Mouse (Mus musculus): ENCODE results near the gene Atf2.
A peak's percentile ranks its signal among the peaks of the same experiment; 100 is the strongest.

Gene Atf2

DNA sequence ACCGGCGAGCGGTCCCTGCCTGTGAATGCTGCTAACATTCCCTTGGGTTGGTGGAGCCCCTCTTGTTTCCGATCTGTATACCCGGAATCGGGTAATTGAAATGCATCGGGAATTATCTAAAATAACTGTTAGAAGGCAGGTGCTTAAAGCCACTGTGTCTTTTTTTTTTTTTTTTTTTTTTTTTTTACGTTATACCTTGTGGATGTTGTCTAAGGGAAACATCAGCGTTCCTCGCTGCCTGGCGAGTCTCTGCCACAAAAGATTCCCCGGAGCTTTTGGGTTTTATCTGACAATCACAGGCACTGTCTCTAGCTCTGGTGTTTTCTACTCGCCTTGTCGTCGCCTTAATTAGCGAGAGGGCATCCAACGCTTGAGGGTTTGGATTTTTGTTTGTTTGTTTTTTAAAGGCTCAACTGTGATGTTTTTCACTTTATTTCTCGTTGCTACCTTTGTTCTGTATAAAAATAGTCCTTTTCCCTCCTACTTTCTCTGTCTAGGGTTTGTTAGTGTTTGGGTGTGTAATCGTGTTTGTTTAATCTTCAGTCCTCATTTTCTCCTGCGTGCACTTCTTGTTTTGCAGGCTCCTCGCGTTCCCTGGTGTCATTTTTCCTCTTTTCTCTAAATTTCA is 116.6 kb downstream of the Atf2 start:
- no peak for DNase-seq (ENCODE audit: low spot score in 2 of 2)

DNA sequence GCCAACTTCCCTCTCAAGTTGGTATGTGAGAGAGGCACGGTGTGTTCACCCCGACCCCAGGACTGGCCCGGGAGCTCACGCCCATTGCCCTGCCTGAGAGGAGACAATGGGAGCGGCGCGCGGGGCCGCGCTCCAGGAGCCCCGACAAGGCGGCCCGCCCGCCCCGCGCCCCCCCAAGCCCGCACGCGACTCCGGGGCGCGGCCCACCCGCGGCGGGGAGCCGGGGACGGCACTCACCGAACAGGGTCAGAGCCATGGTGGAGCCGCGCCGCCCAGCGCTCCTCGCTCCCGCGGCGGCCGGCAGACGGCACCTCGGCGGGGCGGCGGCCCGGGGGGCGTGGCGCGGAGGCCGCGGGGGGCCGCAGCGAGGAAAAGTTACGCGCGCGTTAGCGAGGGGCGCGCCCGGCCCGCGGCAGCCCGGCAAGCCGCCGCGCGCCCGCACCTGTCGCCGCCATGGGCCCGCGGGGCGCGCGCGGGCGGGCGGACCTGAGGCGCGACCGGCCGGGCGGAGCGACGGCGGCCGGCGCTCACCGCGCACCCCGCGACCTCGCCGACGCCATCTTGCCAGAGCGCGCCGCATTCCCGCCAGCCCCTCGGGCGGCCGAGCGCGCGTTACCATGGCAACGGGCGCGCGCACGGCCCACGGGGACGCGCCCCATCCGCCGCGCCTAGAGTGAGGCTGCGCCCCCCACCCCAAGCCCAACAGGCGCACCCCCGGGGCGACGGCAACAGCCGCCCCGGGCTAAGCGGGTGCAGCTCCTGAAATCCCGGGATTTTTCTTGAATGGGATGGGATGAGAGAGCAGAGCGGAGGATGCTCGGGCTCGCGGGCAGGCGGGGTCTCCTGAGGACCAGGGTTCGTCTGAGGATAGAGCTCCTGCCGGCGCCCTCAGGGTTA is 117.4 kb downstream of the Atf2 start, which contains the start of gene Chn1:
Gene Chn1 (minus strand): TSS at position 561 of the 897 bp plus-strand sequence.
- peak; percentile 63 to 67 for DNase-seq (ENCODE audit: low spot score in 2 of 2)

DNA sequence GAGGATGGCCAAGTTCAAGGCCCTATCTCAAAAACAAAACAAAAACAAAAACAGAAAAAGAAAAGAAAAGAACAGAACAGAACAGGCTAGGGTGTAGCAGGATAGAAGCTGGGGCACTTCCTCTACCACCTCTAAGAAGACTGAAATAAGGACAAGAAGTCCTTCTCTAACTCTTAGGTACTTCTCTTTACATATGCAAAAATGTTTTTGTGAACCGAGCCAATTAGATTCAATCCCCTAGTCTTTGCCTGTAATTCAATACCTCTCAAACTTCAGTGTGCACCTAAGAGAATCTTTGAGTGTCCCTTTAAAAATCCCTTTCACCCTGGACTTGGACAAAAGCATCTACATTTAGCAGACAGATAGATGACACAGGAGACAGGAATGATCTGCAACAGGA is 119.5 kb downstream of the Atf2 start:
- DNase-seq (ENCODE audit: low spot score in 2 of 2), result no peak

DNA sequence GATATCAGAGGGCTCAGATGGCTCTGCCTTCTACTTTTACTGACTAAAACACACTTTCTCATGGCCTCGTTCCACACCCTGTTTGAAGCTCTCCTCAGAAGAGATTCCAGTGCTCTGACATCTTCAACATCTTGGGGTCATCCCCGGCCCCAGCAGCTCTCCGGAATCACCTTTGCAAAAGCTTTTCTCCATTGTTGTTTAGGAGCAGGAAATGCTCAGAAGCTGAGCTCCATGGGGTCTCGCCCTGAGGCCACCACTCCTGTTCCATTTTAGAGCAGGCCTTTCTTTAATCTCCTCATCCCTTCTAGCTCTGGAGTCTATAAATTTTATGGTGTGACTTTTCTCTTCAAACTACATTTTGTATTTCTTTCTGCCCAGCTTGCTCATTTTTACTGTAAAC is 123.8 kb downstream of the Atf2 start:
- no peak for DNase-seq (ENCODE audit: low spot score in 2 of 2)
